Mouse (Mus musculus): ENCODE measurements around the gene Ttll6. TPM values are rescaled to one million over a fixed set of nuclear protein-coding genes. Genes with fewer than 3 reads are reported as not detected.

Gene Ttll6
- total RNA-seq, 2 experiments from 2014 or later, result not detected

- ATAC-seq (replicated peaks; ENCODE audit: poor library complexity, severe bottlenecking), result no peak
Measured at GRCm38 (mm10) chr11:96193521-96194400, 60.2 kb downstream of the Ttll6 start, which contains the start of gene Hoxb13. Gene Hoxb13 (plus strand): TSS chr11:96194316.

GRCm38 (mm10) chr11:96194401-96194710 is 60.8 kb downstream of the Ttll6 start:
- no peak for ATAC-seq (replicated peaks; ENCODE audit: poor library complexity, severe bottlenecking)

DNA sequence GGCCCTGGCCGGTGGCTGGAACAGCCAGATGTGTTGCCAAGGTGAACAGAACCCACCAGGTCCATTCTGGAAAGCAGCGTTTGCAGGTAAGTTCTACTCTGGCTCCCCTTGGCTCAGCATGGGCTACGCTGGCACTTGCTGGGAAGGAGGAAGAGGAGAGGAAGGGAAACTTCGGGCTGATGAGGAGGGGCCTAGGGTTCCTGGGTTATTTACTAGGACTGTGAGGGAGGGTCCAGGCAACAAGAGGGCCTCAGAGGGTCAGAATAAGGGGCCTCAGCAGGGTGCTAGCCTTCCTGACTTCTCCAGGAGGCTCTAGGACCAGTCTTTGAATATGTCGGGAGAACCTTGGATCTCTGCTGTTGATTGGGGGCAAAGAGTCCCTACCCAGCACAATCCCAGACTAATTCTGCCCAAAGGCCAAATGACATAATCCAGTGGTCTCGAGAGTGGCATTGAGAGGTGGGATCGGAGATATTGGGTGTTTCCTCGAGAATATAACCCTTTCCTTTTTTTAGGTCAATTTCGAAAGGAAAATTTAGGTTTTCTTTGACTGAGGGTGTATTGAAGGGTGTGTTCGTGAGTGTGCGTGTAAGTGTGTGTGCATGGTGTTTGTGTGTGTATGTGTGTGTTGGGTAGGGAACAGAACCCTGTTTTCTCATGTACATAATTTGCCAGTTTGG is 61.5 kb downstream of the Ttll6 start:
- ATAC-seq (replicated peaks; ENCODE audit: poor library complexity, severe bottlenecking), result no peak

GRCm38 (mm10) chr11:96195769-96196280 is 62.2 kb downstream of the Ttll6 start:
- ATAC-seq (replicated peaks; ENCODE audit: poor library complexity, severe bottlenecking), result no peak

DNA sequence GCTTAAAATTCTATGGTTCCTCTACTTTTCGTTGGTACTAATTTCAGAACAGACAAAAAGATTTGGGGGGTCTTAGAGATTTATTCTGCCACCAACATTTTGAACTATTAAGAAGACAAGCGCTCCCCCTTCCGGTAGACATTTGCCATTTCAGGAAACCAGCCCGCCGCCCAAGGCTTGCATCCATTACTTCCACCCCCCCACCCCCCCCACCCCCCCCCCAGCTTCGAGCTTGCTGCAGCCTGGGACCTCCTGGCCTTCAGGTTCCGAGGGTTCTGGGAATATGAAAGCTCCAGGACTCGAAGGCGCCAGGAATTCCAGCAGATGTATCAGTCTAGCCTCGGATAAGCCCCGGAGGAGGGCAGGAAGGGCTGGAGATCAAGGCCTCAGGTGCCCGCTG is 65.1 kb downstream of the Ttll6 start:
- no peak for ATAC-seq (replicated peaks; ENCODE audit: poor library complexity, severe bottlenecking)

DNA sequence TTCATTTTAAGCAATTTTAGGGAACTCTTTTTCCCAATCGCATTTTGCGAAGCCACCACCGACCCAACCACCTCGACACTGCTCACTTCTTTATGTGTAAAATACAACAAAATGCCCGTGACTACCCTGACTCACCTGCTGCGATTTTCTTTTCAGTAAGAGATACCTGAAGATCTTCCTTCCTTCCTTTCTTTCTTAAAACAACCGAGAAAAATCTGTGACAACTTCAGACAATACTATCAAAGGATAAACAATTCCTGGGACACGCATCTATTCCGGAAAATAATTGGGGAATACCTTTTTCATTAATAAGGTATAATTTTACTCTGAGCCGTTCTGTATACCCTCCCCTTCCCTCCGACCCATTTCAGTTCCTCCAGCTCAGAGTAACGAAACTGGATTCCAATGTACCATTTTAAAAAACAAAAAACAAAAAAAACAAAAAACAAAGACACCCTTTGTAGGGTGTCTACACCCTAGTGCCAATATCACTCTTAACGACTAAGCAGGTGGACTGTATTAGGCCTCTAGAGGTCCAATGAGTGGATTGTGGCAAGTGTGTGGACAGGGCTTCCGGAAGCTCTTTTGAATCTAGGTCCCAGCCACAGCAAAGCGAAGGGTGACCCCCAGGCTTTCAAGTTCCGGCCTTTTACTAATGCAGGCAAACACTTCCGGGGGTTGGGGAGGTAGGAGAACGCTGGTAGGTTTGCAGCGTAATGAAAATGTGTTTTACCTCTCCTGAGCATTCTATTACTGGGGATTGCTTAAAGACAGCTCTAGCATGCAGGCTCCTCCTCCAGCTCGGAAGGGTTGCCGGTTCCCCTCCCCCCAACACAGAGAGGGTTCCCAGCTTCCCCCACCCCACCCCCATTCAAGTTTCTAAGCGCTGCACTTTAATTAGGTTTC is 65.8 kb downstream of the Ttll6 start:
- no peak for ATAC-seq (replicated peaks; ENCODE audit: poor library complexity, severe bottlenecking)

DNA sequence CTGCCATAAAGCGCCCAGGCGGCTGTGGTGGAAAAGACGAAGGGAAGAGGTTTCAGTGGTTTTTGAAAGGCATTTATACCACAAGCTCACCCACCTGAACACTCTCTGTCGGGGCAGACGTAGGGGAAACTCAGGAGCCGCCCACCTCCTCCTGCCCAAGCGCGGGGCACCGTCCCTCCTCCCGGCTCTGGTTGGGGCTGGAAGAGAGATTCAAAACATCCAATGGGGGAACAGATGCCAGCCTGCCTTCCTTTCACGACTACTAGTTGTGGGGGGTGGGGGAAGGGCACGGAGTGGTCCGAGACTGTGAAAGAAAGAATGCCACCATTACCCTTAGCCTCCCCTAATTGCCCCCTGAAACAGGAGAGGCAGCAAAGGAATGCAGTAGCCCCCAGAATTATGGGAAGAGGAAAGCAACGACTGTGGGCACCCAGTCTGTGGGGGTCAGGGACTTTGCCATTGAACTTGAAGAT is 66.6 kb downstream of the Ttll6 start:
- ATAC-seq (replicated peaks; ENCODE audit: poor library complexity, severe bottlenecking), result no peak

DNA sequence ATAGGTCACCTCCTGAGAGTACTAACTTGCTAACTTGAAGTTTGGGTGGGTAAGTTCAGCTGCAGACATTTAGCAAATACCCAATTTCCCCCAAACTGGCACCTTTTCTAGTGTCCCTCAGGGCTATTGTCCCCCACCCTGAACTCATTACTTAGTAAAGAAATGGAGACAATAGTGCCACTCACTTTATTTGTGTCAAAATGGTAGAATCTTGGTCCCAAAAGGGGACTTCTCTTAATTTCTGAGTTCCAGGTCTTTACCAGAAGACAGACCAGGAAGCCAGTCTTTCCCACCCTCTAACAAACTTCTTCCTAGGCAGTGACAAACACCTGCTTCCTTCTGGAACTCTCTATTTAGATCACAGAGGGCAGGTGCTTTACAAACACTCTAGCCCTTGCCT is 68.2 kb downstream of the Ttll6 start:
- no peak for ATAC-seq (replicated peaks; ENCODE audit: poor library complexity, severe bottlenecking)

DNA sequence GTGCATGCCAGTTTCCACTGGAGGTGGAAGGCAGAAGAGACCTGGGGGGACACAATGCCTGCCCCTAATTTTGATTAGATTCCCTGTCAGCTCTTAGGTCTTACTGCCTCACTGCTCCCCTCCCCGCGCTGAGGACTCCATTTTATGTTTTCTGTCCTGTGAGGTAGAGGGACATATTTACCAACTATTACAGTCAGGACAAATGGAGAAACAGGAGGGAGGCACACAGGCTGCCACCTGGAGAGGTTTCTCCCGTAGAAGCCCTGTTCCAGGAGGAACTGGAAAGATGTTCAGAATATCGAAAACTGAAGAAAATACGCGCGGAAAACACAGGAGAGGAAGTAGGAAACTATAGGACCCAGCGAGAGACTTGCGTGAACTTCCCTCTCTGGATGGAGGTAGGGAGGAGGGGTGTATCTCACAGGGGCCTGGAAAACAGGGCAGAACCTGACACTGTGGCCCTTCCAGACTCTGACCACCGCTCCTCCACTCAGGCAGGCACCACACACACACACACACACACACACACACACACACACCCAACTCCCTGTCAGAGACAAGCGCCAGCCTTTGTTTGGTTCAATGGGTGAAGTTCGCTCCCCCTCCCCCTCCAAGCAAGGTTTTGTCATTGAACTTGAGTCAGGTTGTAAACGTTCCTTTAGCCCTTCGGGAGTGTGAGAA is 69.0 kb downstream of the Ttll6 start:
- no peak; the same call in 1 of the 2 replicates for ATAC-seq (replicated peaks; ENCODE audit: poor library complexity, severe bottlenecking)

- ATAC-seq (replicated peaks; ENCODE audit: poor library complexity, severe bottlenecking), result no peak
Measured at GRCm38 (mm10) chr11:96203182-96203788, 69.7 kb downstream of the Ttll6 start.

DNA sequence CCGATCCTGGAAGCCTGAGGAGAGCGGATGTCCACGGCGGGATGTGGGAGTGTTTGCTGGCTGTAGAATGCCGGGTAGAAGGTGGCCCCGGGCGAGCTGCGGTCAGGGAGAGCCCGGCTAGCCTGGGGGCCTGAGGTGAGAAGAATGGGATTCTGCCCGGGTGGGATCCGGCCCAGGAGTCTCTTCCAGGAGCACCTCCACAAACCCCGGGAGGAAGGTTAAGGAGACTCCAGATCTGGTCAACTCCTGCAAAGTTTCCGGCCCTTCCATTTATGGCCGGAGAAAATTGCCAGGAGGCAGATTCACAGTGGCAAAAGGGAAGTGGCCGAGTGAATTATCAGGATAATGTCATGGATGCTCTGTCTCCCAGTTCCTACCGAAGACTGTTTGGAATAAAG is 70.2 kb downstream of the Ttll6 start:
- no peak for ATAC-seq (replicated peaks; ENCODE audit: poor library complexity, severe bottlenecking)

DNA sequence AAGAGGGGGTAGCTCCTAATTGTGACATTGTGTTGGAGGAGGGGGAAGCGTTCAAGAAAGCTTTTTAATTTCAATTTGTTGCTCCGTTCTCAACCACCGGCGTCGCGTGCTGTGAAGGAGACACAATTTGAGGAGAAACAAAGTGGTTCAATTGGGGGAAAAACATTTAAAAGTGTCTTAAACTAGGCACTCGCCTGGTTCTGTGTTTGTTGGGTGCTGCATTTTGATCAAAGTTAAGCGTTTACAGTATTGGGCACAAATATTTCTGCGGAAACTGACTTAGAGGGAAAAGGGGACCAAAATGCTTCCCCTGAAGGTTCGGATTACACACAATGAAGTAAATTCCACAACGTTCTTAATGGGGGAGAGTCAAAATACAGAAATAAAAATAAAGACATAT is 70.8 kb downstream of the Ttll6 start:
- ATAC-seq (replicated peaks; ENCODE audit: poor library complexity, severe bottlenecking), result no peak

GRCm38 (mm10) chr11:96205426-96206131 is 72.0 kb downstream of the Ttll6 start:
- ATAC-seq (replicated peaks; ENCODE audit: poor library complexity, severe bottlenecking), result no peak

Other genes with a start within 250 kb of the Ttll6 start
- gene B4galnt2, start 218.9 kb upstream of the Ttll6 start, total RNA-seq (2014; fragmentation: Nextera tagmentation), result not detected in 2 replicates
- gene B4galnt2, start 218.9 kb upstream of the Ttll6 start, total RNA-seq (2017), result not detected in 2 replicates
- gene Igf2bp1, start 127.8 kb upstream of the Ttll6 start, total RNA-seq (2014; fragmentation: Nextera tagmentation), result not detected in 2 replicates
- gene Igf2bp1, start 127.8 kb upstream of the Ttll6 start, total RNA-seq (2017), result under 0.01 TPM in 1 of 2 replicates, not detected in the other
- not detected in 2 replicates for gene Gip, start 109.2 kb upstream of the Ttll6 start, total RNA-seq (2014; fragmentation: Nextera tagmentation)
- not detected in 2 replicates for gene Gip, start 109.2 kb upstream of the Ttll6 start, total RNA-seq (2017)
- 88.7 and 94.9 TPM in 2 replicates for gene Snf8, start 98.9 kb upstream of the Ttll6 start, total RNA-seq (2014; fragmentation: Nextera tagmentation)
- gene Snf8, start 98.9 kb upstream of the Ttll6 start, total RNA-seq (2017), result 37.0 and 44.1 TPM in 2 replicates
- gene Ube2z, start 68.4 kb upstream of the Ttll6 start, total RNA-seq (2014; fragmentation: Nextera tagmentation), result 29.1 and 34.1 TPM in 2 replicates
- 17.2 and 20.8 TPM in 2 replicates for gene Ube2z, start 68.4 kb upstream of the Ttll6 start, total RNA-seq (2017)
- gene Atp5g1, start 58.1 kb upstream of the Ttll6 start, total RNA-seq (2014; fragmentation: Nextera tagmentation), result 618 and 720 TPM in 2 replicates
- 72.3 and 102 TPM in 2 replicates for gene Atp5g1, start 58.1 kb upstream of the Ttll6 start, total RNA-seq (2017)
- not detected in 2 replicates for gene Calcoco2, start 21.8 kb upstream of the Ttll6 start, total RNA-seq (2014; fragmentation: Nextera tagmentation)
- gene Calcoco2, start 21.8 kb upstream of the Ttll6 start, total RNA-seq (2017), result not detected in 2 replicates
- gene Hoxb13, start 60.5 kb downstream of the Ttll6 start, total RNA-seq (2014; fragmentation: Nextera tagmentation), result not detected in 2 replicates
- not detected in 2 replicates for gene Hoxb13, start 60.5 kb downstream of the Ttll6 start, total RNA-seq (2017)
- gene Hoxb9, start 137.7 kb downstream of the Ttll6 start, total RNA-seq (2014; fragmentation: Nextera tagmentation), result not detected in 2 replicates
- gene Hoxb9, start 137.7 kb downstream of the Ttll6 start, total RNA-seq (2017), result not detected in 2 replicates
- not detected in 2 replicates for gene Hoxb8, start 148.1 kb downstream of the Ttll6 start, total RNA-seq (2014; fragmentation: Nextera tagmentation)
- gene Hoxb8, start 148.1 kb downstream of the Ttll6 start, total RNA-seq (2017), result not detected in 2 replicates
- gene Hoxb7, start 152.8 kb downstream of the Ttll6 start, total RNA-seq (2014; fragmentation: Nextera tagmentation), result not detected in 2 replicates
- not detected in 2 replicates for gene Hoxb7, start 152.8 kb downstream of the Ttll6 start, total RNA-seq (2017)
- not detected in 2 replicates for gene Hoxb6, start 158.7 kb downstream of the Ttll6 start, total RNA-seq (2014; fragmentation: Nextera tagmentation)
- not detected in 2 replicates for gene Hoxb6, start 158.7 kb downstream of the Ttll6 start, total RNA-seq (2017)
- not detected in 2 replicates for gene Hoxb5, start 169.6 kb downstream of the Ttll6 start, total RNA-seq (2014; fragmentation: Nextera tagmentation)
- 0.05 TPM in 1 of 2 replicates, not detected in the other for gene Hoxb5, start 169.6 kb downstream of the Ttll6 start, total RNA-seq (2017)
- gene Hoxb4, start 184.5 kb downstream of the Ttll6 start, total RNA-seq (2014; fragmentation: Nextera tagmentation), result 2.6 and 3.8 TPM in 2 replicates
- 1.9 and 2.3 TPM in 2 replicates for gene Hoxb4, start 184.5 kb downstream of the Ttll6 start, total RNA-seq (2017)
- gene Hoxb3, start 189.5 kb downstream of the Ttll6 start, total RNA-seq (2014; fragmentation: Nextera tagmentation), result 1.5 and 7.8 TPM in 2 replicates
- 0.05 and 0.56 TPM in 2 replicates for gene Hoxb3, start 189.5 kb downstream of the Ttll6 start, total RNA-seq (2017)
- gene Hoxb2, start 216.7 kb downstream of the Ttll6 start, total RNA-seq (2014; fragmentation: Nextera tagmentation), result 1.7 TPM in 1 of 2 replicates, not detected in the other
- gene Hoxb2, start 216.7 kb downstream of the Ttll6 start, total RNA-seq (2017), result 0.26 TPM in 1 of 2 replicates, not detected in the other
- not detected in 2 replicates for gene Hoxb1, start 232.0 kb downstream of the Ttll6 start, total RNA-seq (2014; fragmentation: Nextera tagmentation)
- not detected in 2 replicates for gene Hoxb1, start 232.0 kb downstream of the Ttll6 start, total RNA-seq (2017)

Measured in granulocyte monocyte progenitor cell, adult 5-6 weeks (primary cell).